Mouse (Mus musculus): ENCODE data around the gene Oxt.

- no peak for TF ChIP-seq CTCF (conservative IDR thresholded peaks at IDR 0.05; ENCODE audit: low read length)
- no peak for TF ChIP-seq NANOG (IDR thresholded peaks at IDR 0.05; ENCODE audit: borderline replicate concordance, low read length)
These were observed 1.7 kb downstream of the Oxt start for GRCm38 (mm10) chr2:130577632-130578031.

Data from E14TG2a.4 (cell line).